Mouse (Mus musculus) ES-Bruce4 (cell line): ENCODE measurements around the gene Art3. TPM values are rescaled to one million over a fixed set of nuclear protein-coding genes. Genes with fewer than 3 reads are reported as not detected.

Experiments used
- H3K27ac ChIP-seq: 2 replicates; pipeline ENCODE4 v1.5.1; 2012; ENCODE audit warnings: low read length, inconsistent platforms; ENCODE audit not compliant: insufficient read depth
- H3K27me3 ChIP-seq: 2 replicates; pipeline ENCODE4 v1.6.1; 2012; ENCODE audit warnings: mild to moderate bottlenecking, low read length, inconsistent platforms; ENCODE audit not compliant: control insufficient read depth, poor library complexity, insufficient read depth, severe bottlenecking
- H3K36me3 ChIP-seq: 2 replicates; pipeline ENCODE4 v1.6.1; 2012; ENCODE audit warnings: inconsistent platforms, mild to moderate bottlenecking, low read length, moderate library complexity; ENCODE audit not compliant: control insufficient read depth, poor library complexity, insufficient read depth, severe bottlenecking
- H3K4me1 ChIP-seq: one replicate; pipeline ENCODE4 v1.8.1; 2011; ENCODE audit warnings: low read length; ENCODE audit not compliant: control insufficient read depth, insufficient read depth
- H3K4me3 ChIP-seq: 2 replicates; pipeline ENCODE4 v1.5.1; 2011; ENCODE audit warnings: low read depth, mild to moderate bottlenecking, low read length
- H3K9ac ChIP-seq: 2 replicates; pipeline ENCODE4 v1.6.1; 2012; ENCODE audit warnings: low read depth, mild to moderate bottlenecking, inconsistent platforms; ENCODE audit not compliant: poor library complexity, severe bottlenecking
- H3K9me3 ChIP-seq: replicated peaks from 2 replicates; pipeline ENCODE4 v1.6.1; 2012; ENCODE audit warnings: mild to moderate bottlenecking, low read length, inconsistent platforms; ENCODE audit not compliant: control insufficient read depth, poor library complexity, insufficient read depth, severe bottlenecking
- CTCF ChIP-seq: IDR thresholded peaks from one replicate; pipeline ENCODE4 v1.8.1; 2011; ENCODE audit warnings: low read depth, low read length
- EP300 ChIP-seq: IDR thresholded peaks from 2 replicates; pipeline ENCODE4 v1.6.1; 2011; ENCODE audit warnings: low read depth, low read length; ENCODE audit not compliant: insufficient read depth
- POLR2A ChIP-seq: IDR thresholded peaks from one replicate; pipeline ENCODE4 v1.8.1; 2011; ENCODE audit warnings: low read length; ENCODE audit not compliant: insufficient read depth
- polyA plus RNA-seq: library from polyadenylated mRNA; stranded (reverse); fragments of >200 nt; gene quantifications from 2 replicates; pipeline ENCODE4 v1.2.4, GENCODE M21; 2011; ENCODE audit warnings: low read depth; ENCODE audit not compliant: missing spikeins, insufficient read depth, insufficient read length

The Art3 gene
- not detected in 2 replicates for polyA plus RNA-seq

DNA sequence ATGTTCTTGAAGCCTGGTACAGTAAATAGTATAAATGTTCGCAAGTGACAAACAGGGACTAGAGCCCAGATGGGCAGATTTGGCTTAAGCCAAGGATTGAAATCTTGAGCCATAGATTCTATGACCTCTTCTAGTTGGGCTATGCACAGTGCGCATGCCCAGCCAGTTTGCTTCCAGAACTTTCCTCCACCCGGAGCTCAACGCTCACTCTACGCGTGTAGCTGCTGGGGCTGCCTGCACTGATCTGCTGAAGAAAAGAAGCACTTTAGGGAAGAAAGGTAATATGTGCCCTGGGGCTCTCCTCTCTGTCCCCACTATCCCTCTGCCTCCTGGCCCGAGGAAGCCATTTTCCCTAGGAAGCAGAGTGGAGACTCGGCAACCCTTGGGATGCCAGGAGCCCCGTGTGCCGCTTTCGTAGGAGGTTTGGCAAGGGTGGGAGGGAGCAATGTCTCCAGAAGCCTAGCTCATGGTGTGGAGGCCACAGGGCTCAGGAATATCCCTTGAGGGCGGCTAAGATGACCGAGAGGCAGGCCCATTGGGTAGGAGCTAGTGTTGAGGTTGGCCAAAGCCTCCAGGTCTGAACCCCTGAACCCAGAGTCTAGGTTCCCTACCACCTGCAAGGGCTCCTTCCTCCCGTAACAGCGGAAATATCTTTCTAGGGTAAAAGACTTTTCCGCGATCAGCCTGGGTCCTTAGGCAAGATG is at the start of gene Art3:
Art3 (plus strand) TSS at position 193 of the 704 bp plus-strand sequence.
- Histone ChIP-seq H3K9me3 (no peaks in the 10 kb centered on the region), H3K9ac (no peak within 1 kb of the TSS), H3K27ac (no peak within 1 kb of the TSS), H3K27me3 (no peaks in the 10 kb centered on the region), H3K4me1 (no peaks in the 10 kb centered on the region), H3K4me3 (no peak within 1 kb of the TSS), H3K36me3 (no peaks in the 10 kb centered on the region)
- TF ChIP-seq POLR2A (no peak), CTCF (no peak), EP300 (no peak)

DNA sequence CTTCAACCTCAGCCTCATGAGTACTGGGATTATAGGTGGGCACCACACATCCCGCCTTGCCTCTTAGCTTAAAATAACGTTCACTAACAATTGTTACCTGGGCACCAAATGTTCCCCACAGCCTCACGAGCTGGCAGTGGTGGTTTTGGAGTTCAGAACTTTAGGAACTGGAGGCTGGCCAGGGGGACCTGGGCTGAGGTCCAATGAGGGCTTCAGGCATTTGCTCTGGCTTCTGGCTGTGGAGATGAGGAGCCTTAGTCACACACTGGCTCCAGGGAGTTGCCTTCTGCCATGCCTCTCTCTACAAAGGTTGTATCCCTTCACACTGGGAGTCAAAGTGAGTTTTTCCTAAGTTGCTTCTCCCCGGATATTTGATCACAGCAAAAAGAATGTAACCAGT is 49.1 kb upstream of the Art3 start:
- TF ChIP-seq EP300 (no peak), POLR2A (no peak), CTCF (no peak)
- Histone ChIP-seq H3K36me3 (peaks cover 13% of the 10 kb centered on the region), H3K9ac (no peak overlapping the region), H3K9me3 (no peaks in the 10 kb centered on the region), H3K4me3 (no peak overlapping the region), H3K27me3 (no peaks in the 10 kb centered on the region), H3K4me1 (no peaks in the 10 kb centered on the region), H3K27ac (no peak overlapping the region)

DNA sequence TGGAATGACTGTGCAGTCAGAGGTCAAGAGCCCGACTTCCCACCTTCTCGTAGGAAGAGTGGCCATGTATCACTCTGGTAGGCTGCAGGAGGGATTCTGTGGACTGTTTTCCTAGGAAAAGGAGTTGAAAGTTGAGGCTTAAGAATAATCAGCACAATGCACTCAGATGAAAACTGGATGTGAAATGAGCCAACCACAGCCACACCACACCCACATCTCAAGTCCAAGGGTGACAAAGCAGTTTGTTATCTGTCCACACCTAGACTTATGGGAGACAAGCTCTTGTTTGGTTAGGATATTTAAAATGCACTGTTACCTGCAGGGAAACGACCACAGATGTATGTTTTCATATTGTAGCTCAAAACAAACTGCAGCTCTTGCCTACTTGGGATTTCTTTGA is 48.5 kb upstream of the Art3 start:
- Histone ChIP-seq H3K4me1 (no peaks in the 10 kb centered on the region), H3K9ac (no peak overlapping the region), H3K4me3 (no peak overlapping the region), H3K27me3 (no peaks in the 10 kb centered on the region), H3K9me3 (no peaks in the 10 kb centered on the region), H3K36me3 (peaks cover 19% of the 10 kb centered on the region), H3K27ac (no peak overlapping the region)
- TF ChIP-seq POLR2A, result no peak
- TF ChIP-seq EP300, result no peak

DNA sequence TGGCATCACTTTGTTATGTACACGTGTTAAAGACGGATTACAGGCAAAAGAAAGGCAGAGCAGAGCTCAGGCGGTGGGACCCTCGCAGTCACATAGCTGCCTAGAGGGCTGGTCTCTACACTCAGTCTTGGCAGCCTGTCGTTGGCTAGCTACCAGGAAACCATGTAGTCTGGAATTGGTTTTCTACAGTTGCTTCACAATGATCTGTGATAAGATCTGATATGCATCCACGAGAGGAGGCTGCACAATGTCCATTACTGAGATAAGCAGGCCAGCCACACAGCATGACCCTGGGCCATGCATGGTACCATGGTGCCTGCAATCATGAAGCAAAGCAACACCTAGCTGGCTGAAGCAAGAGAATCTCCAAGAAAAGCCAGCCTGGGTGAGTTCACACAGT is 43.8 kb upstream of the Art3 start:
- no peak overlapping the region for H3K9ac ChIP-seq
- H3K9me3 ChIP-seq, result no peaks in the 10 kb centered on the region
- no peak overlapping the region for H3K27ac ChIP-seq
- H3K4me1 ChIP-seq, result no peaks in the 10 kb centered on the region
- H3K27me3 ChIP-seq, result no peaks in the 10 kb centered on the region
- H3K4me3 ChIP-seq, result no peak overlapping the region
- TF ChIP-seq CTCF (no peak), EP300 (no peak), POLR2A (no peak)
- H3K36me3 ChIP-seq, result peaks cover 61% of the 10 kb centered on the region

DNA sequence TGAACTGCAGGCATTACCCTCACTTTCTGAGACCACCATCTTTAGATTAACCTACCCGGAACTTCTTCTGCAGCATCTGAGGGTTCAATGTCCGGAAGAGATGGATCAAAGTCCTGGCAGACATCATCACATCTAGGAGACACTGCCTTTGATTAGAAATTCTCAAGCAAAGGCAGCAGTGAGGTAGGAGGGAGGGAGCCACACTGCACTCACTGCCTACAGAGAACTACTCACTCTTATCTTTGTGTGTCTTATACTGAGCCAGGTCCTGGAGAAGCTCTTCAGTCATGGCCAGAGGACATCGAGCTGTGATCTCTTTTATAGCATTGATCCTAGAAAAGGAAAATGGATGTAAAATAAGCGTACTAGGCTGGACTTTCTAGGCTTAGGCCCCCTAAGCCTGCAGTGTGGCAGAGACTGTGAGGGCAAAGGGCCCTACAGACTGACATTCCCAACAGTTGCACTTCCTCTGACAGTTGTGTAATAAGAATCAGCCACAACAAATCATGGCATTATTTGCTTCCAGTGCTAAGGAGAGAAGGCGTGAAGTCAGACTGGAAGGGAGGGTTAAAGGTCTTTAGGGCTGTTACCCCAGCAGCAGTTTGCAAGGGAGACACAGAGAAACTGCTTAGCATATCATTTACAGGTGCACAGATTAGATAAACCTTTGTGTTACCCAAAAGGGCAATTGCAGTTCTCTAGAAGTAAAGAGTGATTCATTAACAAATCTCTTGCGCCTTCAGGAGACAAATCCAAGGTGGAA is 39.8 kb upstream of the Art3 start:
- no peak overlapping the region for H3K4me3 ChIP-seq
- H3K9ac ChIP-seq, result no peak overlapping the region
- no peak for TF ChIP-seq EP300
- TF ChIP-seq POLR2A, result no peak
- no peak for TF ChIP-seq CTCF
- H3K36me3 ChIP-seq, result peaks cover 70% of the 10 kb centered on the region
- no peaks in the 10 kb centered on the region for H3K27me3 ChIP-seq
- H3K27ac ChIP-seq, result no peak overlapping the region
- no peaks in the 10 kb centered on the region for H3K9me3 ChIP-seq
- no peaks in the 10 kb centered on the region for H3K4me1 ChIP-seq

DNA sequence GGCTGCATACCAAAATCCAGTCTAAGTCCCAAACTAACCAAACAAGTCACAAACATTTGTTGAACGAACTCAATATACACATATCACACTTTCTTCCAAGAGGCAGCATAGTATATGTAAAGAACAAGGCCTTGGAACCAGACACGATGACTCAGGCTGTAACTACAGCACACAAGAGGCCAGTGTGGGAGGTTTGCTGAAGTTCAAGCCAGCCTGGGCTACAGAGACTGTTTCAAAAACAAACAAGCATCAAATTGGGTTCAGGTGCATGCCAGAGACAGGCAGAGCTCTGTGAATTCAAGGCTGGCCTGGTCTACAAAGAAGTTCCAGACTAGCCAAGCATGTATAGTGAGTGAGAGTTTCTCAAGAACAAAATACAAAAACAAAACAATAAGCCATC is 37.1 kb upstream of the Art3 start:
- Histone ChIP-seq H3K4me3 (no peak overlapping the region), H3K9me3 (no peaks in the 10 kb centered on the region), H3K4me1 (no peaks in the 10 kb centered on the region), H3K27me3 (no peaks in the 10 kb centered on the region), H3K9ac (no peak overlapping the region), H3K36me3 (peaks cover 62% of the 10 kb centered on the region), H3K27ac (no peak overlapping the region)
- TF ChIP-seq POLR2A, result no peak
- TF ChIP-seq EP300, result no peak
- no peak for TF ChIP-seq CTCF
